ENCODE assay signal across 31 mouse cellular contexts in genomic region chr7:142322641-142323040, GRCm38 (mm10). TPM values are rescaled to one million over a fixed set of nuclear protein-coding genes. Genes with fewer than 3 reads are reported as not detected.
DNase-seq lines count a peak whose midpoint lies in the region; ATAC-seq and TF ChIP-seq lines count a peak whose summit lies in the region.
"Had no signal": no experiment of that assay in that cellular context is flagged by ENCODE, and none has a peak within 500 bp of the region (broad histone marks: within the 10 kb centered on the region; RNA-seq: fewer than 3 reads in every experiment).

No protein-coding gene starts in this region.

- no peak overlapping the region for H3K4me2 ChIP-seq in heart, embryonic 13.5 days
- H3K4me2 ChIP-seq in limb, embryonic 11.5 days (ENCODE audit: low read depth, severe bottlenecking), result no peak overlapping the region
- H3K4me2 ChIP-seq in forebrain, embryonic 13.5 days, result no peak overlapping the region
- H3K4me2 ChIP-seq: hindbrain, embryonic 12.5 days; kidney, embryonic 15.5 days; limb, embryonic 15.5 days; liver, embryonic 15.5 days; midbrain, embryonic 13.5 days; neural tube, embryonic 12.5 days had no signal

- no peak overlapping the region for H3K9ac ChIP-seq in heart, embryonic 13.5 days
- H3K9ac ChIP-seq in limb, embryonic 11.5 days (ENCODE audit: low read length), result no peak overlapping the region
- no peak overlapping the region for H3K9ac ChIP-seq in forebrain, embryonic 13.5 days
- H3K9ac ChIP-seq: hindbrain, embryonic 12.5 days; kidney, embryonic 15.5 days; limb, embryonic 15.5 days; liver, embryonic 15.5 days; midbrain, embryonic 13.5 days; neural tube, embryonic 12.5 days had no signal

- H3K4me3 ChIP-seq in heart, embryonic 13.5 days, result no peak overlapping the region
- H3K4me3 ChIP-seq in embryonic facial prominence, embryonic 10.5 days, result no peak overlapping the region
- H3K4me3 ChIP-seq in limb, embryonic 11.5 days (ENCODE audit: low read depth, low read length), result no peak overlapping the region
- H3K4me3 ChIP-seq in thymus, adult 2 months (ENCODE audit: control insufficient read depth, insufficient read depth, low read length), result no peak overlapping the region
- no peak overlapping the region for H3K4me3 ChIP-seq in forebrain, embryonic 13.5 days
- H3K4me3 ChIP-seq: hindbrain, embryonic 12.5 days; kidney, embryonic 15.5 days; limb, embryonic 15.5 days; liver, embryonic 15.5 days; midbrain, embryonic 13.5 days; neural tube, embryonic 12.5 days had no signal

- TF ChIP-seq POLR2A in thymus, adult 2 months (IDR thresholded peaks at IDR 0.05; ENCODE audit: control insufficient read depth, extremely low read depth, insufficient read depth, low read length, poor library complexity), result no peak

- no peaks in the 10 kb centered on the region for H3K9me3 ChIP-seq in heart, embryonic 13.5 days
- H3K9me3 ChIP-seq in embryonic facial prominence, embryonic 10.5 days, result no peaks in the 10 kb centered on the region
- no peaks in the 10 kb centered on the region for H3K9me3 ChIP-seq in limb, embryonic 11.5 days (ENCODE audit: control insufficient read depth, low read length)
- H3K9me3 ChIP-seq in forebrain, embryonic 13.5 days (replicated peaks), result no peaks in the 10 kb centered on the region
- H3K9me3 ChIP-seq: hindbrain, embryonic 12.5 days; kidney, embryonic 15.5 days; limb, embryonic 15.5 days; liver, embryonic 15.5 days; midbrain, embryonic 13.5 days; neural tube, embryonic 12.5 days had no signal

- H3K36me3 ChIP-seq in heart, embryonic 13.5 days, result no peaks in the 10 kb centered on the region
- H3K36me3 ChIP-seq in embryonic facial prominence, embryonic 10.5 days (replicated peaks), result no peaks in the 10 kb centered on the region
- H3K36me3 ChIP-seq in limb, embryonic 11.5 days (ENCODE audit: control insufficient read depth, insufficient read depth, low read length), result no peaks in the 10 kb centered on the region
- no peaks in the 10 kb centered on the region for H3K36me3 ChIP-seq in thymus, adult 2 months (ENCODE audit: control insufficient read depth, insufficient read depth, low read length)
- H3K36me3 ChIP-seq in forebrain, embryonic 13.5 days (ENCODE audit: poor library complexity, severe bottlenecking), result no peaks in the 10 kb centered on the region
- H3K36me3 ChIP-seq: hindbrain, embryonic 12.5 days; kidney, embryonic 15.5 days; limb, embryonic 15.5 days; liver, embryonic 15.5 days; midbrain, embryonic 13.5 days; neural tube, embryonic 12.5 days had no signal

- no peak for TF ChIP-seq CTCF in thymus, adult 2 months (IDR thresholded peaks at IDR 0.05; ENCODE audit: borderline replicate concordance, control insufficient read depth, extremely low read depth, insufficient read depth, low read length, poor library complexity)

- peaks cover 54% of the 10 kb centered on the region for H3K4me1 ChIP-seq in heart, embryonic 13.5 days
- H3K4me1 ChIP-seq in embryonic facial prominence, embryonic 10.5 days, result peaks cover 44% of the 10 kb centered on the region
- peaks cover 8% of the 10 kb centered on the region; the same call in 1 of the 2 replicates for H3K4me1 ChIP-seq in limb, embryonic 11.5 days (ENCODE audit: control insufficient read depth, insufficient read depth, low read length)
- peaks cover 73% of the 10 kb centered on the region for H3K4me1 ChIP-seq in thymus, adult 2 months (replicated peaks; ENCODE audit: control insufficient read depth, insufficient read depth, low read length)
- H3K4me1 ChIP-seq in forebrain, embryonic 13.5 days, result no peaks in the 10 kb centered on the region
- H3K4me1 ChIP-seq: limb, embryonic 15.5 days had no signal

- H3K27me3 ChIP-seq in heart, embryonic 13.5 days (replicated peaks), result no peaks in the 10 kb centered on the region
- no peaks in the 10 kb centered on the region; the same call in 1 of the 2 replicates for H3K27me3 ChIP-seq in embryonic facial prominence, embryonic 10.5 days (replicated peaks; ENCODE audit: low read depth, poor library complexity, severe bottlenecking)
- no peaks in the 10 kb centered on the region for H3K27me3 ChIP-seq in limb, embryonic 11.5 days (ENCODE audit: control insufficient read depth, insufficient read depth, low read length)
- no peaks in the 10 kb centered on the region for H3K27me3 ChIP-seq in thymus, adult 2 months (ENCODE audit: control insufficient read depth, insufficient read depth, low read length)
- H3K27me3 ChIP-seq in forebrain, embryonic 13.5 days, result no peaks in the 10 kb centered on the region
- H3K27me3 ChIP-seq: hindbrain, embryonic 12.5 days; kidney, embryonic 15.5 days; limb, embryonic 15.5 days; liver, embryonic 15.5 days; midbrain, embryonic 13.5 days; neural tube, embryonic 12.5 days; Patski had no signal

- H3K27ac ChIP-seq in heart, embryonic 13.5 days (replicated peaks), result 0 out of 2 replicates have a peak overlapping the region, but pooled peaks have one; percentile 14
- peak overlapping the region; percentile 80 for H3K27ac ChIP-seq in embryonic facial prominence, embryonic 10.5 days (replicated peaks)
- peak overlapping the region; percentile 61 for H3K27ac ChIP-seq in limb, embryonic 11.5 days (replicated peaks; ENCODE audit: low read depth, low read length)
- H3K27ac ChIP-seq in thymus, adult 2 months (ENCODE audit: control insufficient read depth, insufficient read depth, low read length), result peak overlapping the region; percentile 100
- H3K27ac ChIP-seq in forebrain, embryonic 13.5 days, result no peak overlapping the region
- H3K27ac ChIP-seq: hindbrain, embryonic 12.5 days; liver, embryonic 15.5 days; midbrain, embryonic 13.5 days; neural tube, embryonic 12.5 days had no signal

- no peak for DNase-seq in heart, adult 18-20 months
- no peak for DNase-seq in embryonic facial prominence, embryonic 10.5 days (ENCODE audit: low spot score)
- no peak for DNase-seq in limb, embryonic 11.5 days (ENCODE audit: low spot score)
- DNase-seq in thymus, adult 2 months, result peak; percentile 68
- DNase-seq in spleen, postnatal 4 days (ENCODE audit: low spot score in 2 of 2), result no peak
- DNase-seq in adrenal gland, adult (ENCODE audit: inconsistent age in 2 of 2, low spot score in 1 of 2), result no peak
- DNase-seq: adrenal gland, postnatal 14 days; cerebellum, adult 11 months; cerebellum, postnatal 10 days; heart, postnatal 10 days; kidney, postnatal 4 days had no signal

- 81% methylated on average over 6 of the region's 6 CpGs for WGBS in heart, embryonic 13.5 days
- WGBS in embryonic facial prominence, embryonic 10.5 days, result 85% methylated on average over 6 of the region's 6 CpGs
- WGBS in limb, embryonic 11.5 days, result 83% methylated on average over 6 of the region's 6 CpGs
- 14% methylated on average over 6 of the region's 6 CpGs for WGBS in thymus, adult 2 months
- 92% methylated on average over 6 of the region's 6 CpGs for WGBS in forebrain, embryonic 13.5 days

- ATAC-seq in heart, embryonic 13.5 days (ENCODE audit: extremely low read depth, insufficient number of reproducible peaks, low FRiP score, low TSS enrichment), result no peak
- no peak for ATAC-seq in limb, embryonic 11.5 days (ENCODE audit: insufficient number of reproducible peaks, low FRiP score, low TSS enrichment, low read depth)
- no peak for ATAC-seq in forebrain, embryonic 13.5 days
- ATAC-seq: CD4-positive, CD25-positive, alpha-beta regulatory T cell, adult 4 months; inflammation-experienced regulatory T-cells, adult 6 months; lung, postnatal 0 days; midbrain, embryonic 13.5 days; Patski had no signal

RNA-seq across cellular contexts. Expression of gene Krtap5-4, which starts 19.3 kb away (rescaled TPM):
- polyA plus RNA-seq in heart, embryonic 13.5 days (2015; fragmentation: Nextera tagmentation; extraction: Ambion mirVana), result not detected in 2 replicates
- not detected for total RNA-seq in heart, adult 18-20 months (2021)
- polyA plus RNA-seq in embryonic facial prominence, embryonic 10.5 days (2016; fragmentation: Nextera tagmentation; extraction: Ambion mirVana), result not detected in 2 replicates
- polyA plus RNA-seq in limb, embryonic 11.5 days (2014; fragmentation: Nextera tagmentation; extraction: Ambion mirVana), result not detected in 2 replicates
- not detected in 2 replicates for polyA plus RNA-seq in thymus, adult 2 months (2012; rRNA removed)
- polyA plus RNA-seq in forebrain, embryonic 13.5 days (2015; fragmentation: Nextera tagmentation; extraction: Ambion mirVana), result not detected in 2 replicates
- total RNA-seq: adrenal gland, postnatal 14 days; ES-E14; gastrocnemius, postnatal 4 days; heart, postnatal 10 days; layer of hippocampus, postnatal 25 days; left cerebral cortex, postnatal 10 days; megakaryocyte progenitor cell, adult 5-6 weeks had no signal
- polyA plus RNA-seq: brain, embryonic 14.5 days; CD4-positive, CD25-positive, alpha-beta regulatory T cell, adult 4 months; forebrain, embryonic 11.5 days; frontal cortex, adult 2 months; hindbrain, embryonic 12.5 days; inflammation-experienced regulatory T-cells, adult 6 months; kidney, embryonic 15.5 days; limb, embryonic 15.5 days; liver, embryonic 15.5 days; lung, postnatal 0 days; midbrain, embryonic 13.5 days; neural tube, embryonic 12.5 days; Patski had no signal

RNA-seq across cellular contexts. Expression of gene Krtap5-1, which starts 25.7 kb away (rescaled TPM):
- not detected in 2 replicates for polyA plus RNA-seq in heart, embryonic 13.5 days (2015; fragmentation: Nextera tagmentation; extraction: Ambion mirVana)
- not detected for total RNA-seq in heart, adult 18-20 months (2021)
- not detected in 2 replicates for polyA plus RNA-seq in embryonic facial prominence, embryonic 10.5 days (2016; fragmentation: Nextera tagmentation; extraction: Ambion mirVana)
- polyA plus RNA-seq in limb, embryonic 11.5 days (2014; fragmentation: Nextera tagmentation; extraction: Ambion mirVana), result not detected in 2 replicates
- polyA plus RNA-seq in thymus, adult 2 months (2012; rRNA removed), result not detected in 2 replicates
- not detected in 2 replicates for polyA plus RNA-seq in forebrain, embryonic 13.5 days (2015; fragmentation: Nextera tagmentation; extraction: Ambion mirVana)
- total RNA-seq: adrenal gland, postnatal 14 days; ES-E14; gastrocnemius, postnatal 4 days; heart, postnatal 10 days; layer of hippocampus, postnatal 25 days; left cerebral cortex, postnatal 10 days; megakaryocyte progenitor cell, adult 5-6 weeks had no signal
- polyA plus RNA-seq: brain, embryonic 14.5 days; CD4-positive, CD25-positive, alpha-beta regulatory T cell, adult 4 months; forebrain, embryonic 11.5 days; frontal cortex, adult 2 months; hindbrain, embryonic 12.5 days; inflammation-experienced regulatory T-cells, adult 6 months; kidney, embryonic 15.5 days; limb, embryonic 15.5 days; liver, embryonic 15.5 days; lung, postnatal 0 days; midbrain, embryonic 13.5 days; neural tube, embryonic 12.5 days; Patski had no signal

RNA-seq across cellular contexts. Expression of gene Gm4559, which starts 48.5 kb away (rescaled TPM):
- polyA plus RNA-seq in heart, embryonic 13.5 days (2015; fragmentation: Nextera tagmentation; extraction: Ambion mirVana), result not detected in 2 replicates
- total RNA-seq in heart, adult 18-20 months (2021), result not detected
- polyA plus RNA-seq in embryonic facial prominence, embryonic 10.5 days (2016; fragmentation: Nextera tagmentation; extraction: Ambion mirVana), result not detected in 2 replicates
- not detected in 2 replicates for polyA plus RNA-seq in limb, embryonic 11.5 days (2014; fragmentation: Nextera tagmentation; extraction: Ambion mirVana)
- polyA plus RNA-seq in thymus, adult 2 months (2012; rRNA removed), result not detected in 2 replicates
- not detected in 2 replicates for polyA plus RNA-seq in forebrain, embryonic 13.5 days (2015; fragmentation: Nextera tagmentation; extraction: Ambion mirVana)
- total RNA-seq: adrenal gland, postnatal 14 days; ES-E14; gastrocnemius, postnatal 4 days; heart, postnatal 10 days; layer of hippocampus, postnatal 25 days; left cerebral cortex, postnatal 10 days; megakaryocyte progenitor cell, adult 5-6 weeks had no signal
- polyA plus RNA-seq: brain, embryonic 14.5 days; CD4-positive, CD25-positive, alpha-beta regulatory T cell, adult 4 months; forebrain, embryonic 11.5 days; frontal cortex, adult 2 months; hindbrain, embryonic 12.5 days; inflammation-experienced regulatory T-cells, adult 6 months; kidney, embryonic 15.5 days; limb, embryonic 15.5 days; liver, embryonic 15.5 days; lung, postnatal 0 days; midbrain, embryonic 13.5 days; neural tube, embryonic 12.5 days; Patski had no signal

RNA-seq across cellular contexts. Expression of gene Ifitm10, which starts 50.9 kb away (rescaled TPM):
- 6.5 and 7.5 TPM in 2 replicates for polyA plus RNA-seq in heart, embryonic 13.5 days (2015; fragmentation: Nextera tagmentation; extraction: Ambion mirVana)
- total RNA-seq in heart, adult 18-20 months (2021), result 1 to 10 TPM; 2.0 to 2.2 TPM
- 2.2 and 3.0 TPM in 2 replicates for polyA plus RNA-seq in embryonic facial prominence, embryonic 10.5 days (2016; fragmentation: Nextera tagmentation; extraction: Ambion mirVana)
- polyA plus RNA-seq in limb, embryonic 11.5 days (2014; fragmentation: Nextera tagmentation; extraction: Ambion mirVana), result 0.27 and 0.72 TPM in 2 replicates
- polyA plus RNA-seq in thymus, adult 2 months (2012; rRNA removed), result 10.8 and 14.8 TPM in 2 replicates
- 0.96 and 1.1 TPM in 2 replicates for polyA plus RNA-seq in forebrain, embryonic 13.5 days (2015; fragmentation: Nextera tagmentation; extraction: Ambion mirVana)
- total RNA-seq: megakaryocyte progenitor cell, adult 5-6 weeks had no signal

RNA-seq across cellular contexts. Expression of gene Gm49369, which starts 59.8 kb away (rescaled TPM):
- polyA plus RNA-seq in heart, embryonic 13.5 days (2015; fragmentation: Nextera tagmentation; extraction: Ambion mirVana), result 2.3 TPM in 1 of 2 replicates, not detected in the other
- 1 to 10 TPM; 2.1 to 2.2 TPM for total RNA-seq in heart, adult 18-20 months (2021)
- polyA plus RNA-seq in embryonic facial prominence, embryonic 10.5 days (2016; fragmentation: Nextera tagmentation; extraction: Ambion mirVana), result not detected in 2 replicates
- 0.79 TPM in 1 of 2 replicates, not detected in the other for polyA plus RNA-seq in limb, embryonic 11.5 days (2014; fragmentation: Nextera tagmentation; extraction: Ambion mirVana)
- polyA plus RNA-seq in thymus, adult 2 months (2012; rRNA removed), result 0.23 and 0.31 TPM in 2 replicates
- polyA plus RNA-seq in forebrain, embryonic 13.5 days (2015; fragmentation: Nextera tagmentation; extraction: Ambion mirVana), result 1.5 TPM in 1 of 2 replicates, not detected in the other
- polyA plus RNA-seq: CD4-positive, CD25-positive, alpha-beta regulatory T cell, adult 4 months; forebrain, embryonic 11.5 days; hindbrain, embryonic 12.5 days; limb, embryonic 15.5 days; midbrain, embryonic 13.5 days had no signal
